Mouse (Mus musculus): ENCODE results near the gene Eif4b. TPM values are rescaled to one million over a fixed set of nuclear protein-coding genes. Genes with fewer than 3 reads are reported as not detected.

The Eif4b gene
- polyA plus RNA-seq, 1 experiment = 99.3 TPM

DNA sequence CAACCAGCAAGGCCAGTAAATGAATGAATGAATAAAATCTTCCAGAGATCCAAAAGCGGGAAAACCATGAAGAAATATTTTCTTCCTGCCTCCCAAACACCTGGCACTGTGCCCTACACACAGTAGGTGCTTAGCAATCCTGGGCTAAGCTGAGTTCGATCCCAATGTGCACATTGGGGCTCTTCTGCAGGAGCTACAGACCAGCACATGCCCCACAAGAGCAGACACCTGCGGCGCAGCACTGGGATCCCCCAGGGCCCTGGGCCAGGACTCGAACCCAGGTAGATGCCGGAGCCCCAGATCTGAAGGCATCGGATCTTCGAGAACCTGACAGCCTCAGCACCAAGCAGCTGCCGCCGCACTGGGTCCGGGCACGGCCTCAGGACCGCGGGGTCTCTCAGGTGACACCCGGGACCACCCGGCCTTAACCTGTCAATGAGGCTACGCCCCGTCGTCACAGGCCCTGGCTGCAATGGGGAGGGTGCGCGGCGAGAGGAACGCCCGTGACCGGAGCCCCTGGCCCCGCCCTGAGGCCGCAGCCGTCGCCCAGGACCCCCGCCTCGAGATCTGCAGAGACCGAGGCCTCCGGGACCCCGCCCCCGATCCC, 62.1 kb downstream of the Eif4b start:
- TF ChIP-seq POLR2A (IDR thresholded peaks at IDR 0.05; ENCODE audit: control insufficient read depth, extremely low read depth, insufficient read depth, low read length, poor library complexity) (no peak), CTCF (IDR thresholded peaks at IDR 0.05; ENCODE audit: borderline replicate concordance, control insufficient read depth, extremely low read depth, insufficient read depth, low read length, poor library complexity) (no peak)
- Histone ChIP-seq H3K27ac (ENCODE audit: control insufficient read depth, insufficient read depth, low read length) (no peak overlapping the region), H3K4me3 (ENCODE audit: control insufficient read depth, insufficient read depth, low read length) (peak overlapping the region; percentile 93), H3K27me3 (ENCODE audit: control insufficient read depth, insufficient read depth, low read length) (no peaks in the 10 kb centered on the region), H3K36me3 (ENCODE audit: control insufficient read depth, insufficient read depth, low read length) (peaks cover 14% of the 10 kb centered on the region), H3K4me1 (replicated peaks; ENCODE audit: control insufficient read depth, insufficient read depth, low read length) (peaks cover 11% of the 10 kb centered on the region)
- WGBS = 3% methylated on average over 35 of the region's 35 CpGs
- DNase-seq = no peak

DNA sequence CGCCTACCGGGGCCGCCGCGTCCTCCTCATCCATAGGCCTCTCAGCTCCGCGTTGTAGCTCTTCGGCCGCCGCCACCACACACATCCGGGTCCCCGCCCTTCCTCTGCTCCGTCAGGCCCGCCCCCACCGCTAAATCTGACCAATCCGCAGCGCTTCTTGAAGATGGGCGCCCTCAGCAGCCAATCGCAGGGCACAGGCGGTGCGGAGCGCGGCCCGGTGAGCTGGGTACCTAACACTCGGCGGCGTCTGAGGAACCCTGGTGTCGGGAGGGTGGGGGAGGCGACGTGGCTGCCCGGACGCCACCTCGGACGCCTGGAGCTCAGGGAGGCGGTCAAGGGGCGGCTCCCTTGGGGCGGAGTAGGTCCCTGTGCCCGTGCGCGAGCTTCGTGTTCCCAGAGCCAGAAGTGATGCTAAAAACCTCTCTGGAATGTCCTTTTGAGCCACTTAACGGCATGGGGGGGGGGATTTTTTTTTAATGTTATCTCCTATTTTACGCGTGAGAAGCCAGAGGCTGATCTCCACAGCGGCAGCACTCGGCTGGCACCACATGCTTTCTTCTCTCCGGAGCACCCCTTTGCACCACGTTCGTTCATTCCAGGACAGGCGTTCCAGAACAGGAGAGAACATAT, 62.7 kb downstream of the Eif4b start, which contains the start of gene Spryd3:
TSS of gene Spryd3 (minus strand) at position 106 of the 630 bp plus-strand sequence.
- Histone ChIP-seq H3K27ac (ENCODE audit: control insufficient read depth, insufficient read depth, low read length) (no peak within 1 kb of the TSS), H3K4me1 (replicated peaks; ENCODE audit: control insufficient read depth, insufficient read depth, low read length) (peaks cover 11% of the 10 kb centered on the region), H3K27me3 (ENCODE audit: control insufficient read depth, insufficient read depth, low read length) (no peaks in the 10 kb centered on the region), H3K4me3 (ENCODE audit: control insufficient read depth, insufficient read depth, low read length) (peak within 1 kb of the TSS; percentile 94), H3K36me3 (ENCODE audit: control insufficient read depth, insufficient read depth, low read length) (peaks cover 11% of the 10 kb centered on the region)
- 1% methylated on average over 50 of the region's 50 CpGs for WGBS
- TF ChIP-seq POLR2A (IDR thresholded peaks at IDR 0.05; ENCODE audit: control insufficient read depth, extremely low read depth, insufficient read depth, low read length, poor library complexity) = peak; percentile 81
- TF ChIP-seq CTCF (IDR thresholded peaks at IDR 0.05; ENCODE audit: borderline replicate concordance, control insufficient read depth, extremely low read depth, insufficient read depth, low read length, poor library complexity) = 0 out of 2 replicates have a peak, but pooled peaks have one; percentile 56
- DNase-seq = peak; percentile 99

DNA sequence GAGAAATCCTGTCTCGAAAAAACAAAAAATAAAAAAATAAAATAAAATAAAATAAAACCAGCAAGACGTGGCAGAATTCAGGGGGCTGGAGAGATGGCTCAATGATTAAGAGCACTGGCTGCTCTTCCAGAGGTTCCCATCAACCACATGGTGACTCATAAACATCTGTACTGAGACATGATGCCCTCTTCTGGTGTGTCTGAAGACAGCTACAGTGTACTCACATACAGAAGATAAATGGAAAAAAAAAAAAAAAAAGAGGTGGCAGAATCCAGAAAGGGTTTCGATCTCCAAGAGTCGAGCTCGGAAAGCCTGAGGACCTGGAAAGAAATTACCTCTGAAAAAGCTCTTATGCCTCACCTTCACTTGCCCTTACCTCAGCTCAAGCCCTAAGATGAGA, 67.5 kb downstream of the Eif4b start:
- Histone ChIP-seq H3K4me1 (replicated peaks; ENCODE audit: control insufficient read depth, insufficient read depth, low read length) (peaks cover 4% of the 10 kb centered on the region), H3K27ac (ENCODE audit: control insufficient read depth, insufficient read depth, low read length) (no peak overlapping the region), H3K27me3 (ENCODE audit: control insufficient read depth, insufficient read depth, low read length) (no peaks in the 10 kb centered on the region; the same call in 1 of the 2 replicates), H3K4me3 (ENCODE audit: control insufficient read depth, insufficient read depth, low read length) (no peak overlapping the region), H3K36me3 (ENCODE audit: control insufficient read depth, insufficient read depth, low read length) (no peaks in the 10 kb centered on the region)
- no peak for DNase-seq
- TF ChIP-seq POLR2A (IDR thresholded peaks at IDR 0.05; ENCODE audit: control insufficient read depth, extremely low read depth, insufficient read depth, low read length, poor library complexity) (no peak), CTCF (IDR thresholded peaks at IDR 0.05; ENCODE audit: borderline replicate concordance, control insufficient read depth, extremely low read depth, insufficient read depth, low read length, poor library complexity) (no peak)
- WGBS = 92% methylated on average over 5 of the region's 5 CpGs

DNA sequence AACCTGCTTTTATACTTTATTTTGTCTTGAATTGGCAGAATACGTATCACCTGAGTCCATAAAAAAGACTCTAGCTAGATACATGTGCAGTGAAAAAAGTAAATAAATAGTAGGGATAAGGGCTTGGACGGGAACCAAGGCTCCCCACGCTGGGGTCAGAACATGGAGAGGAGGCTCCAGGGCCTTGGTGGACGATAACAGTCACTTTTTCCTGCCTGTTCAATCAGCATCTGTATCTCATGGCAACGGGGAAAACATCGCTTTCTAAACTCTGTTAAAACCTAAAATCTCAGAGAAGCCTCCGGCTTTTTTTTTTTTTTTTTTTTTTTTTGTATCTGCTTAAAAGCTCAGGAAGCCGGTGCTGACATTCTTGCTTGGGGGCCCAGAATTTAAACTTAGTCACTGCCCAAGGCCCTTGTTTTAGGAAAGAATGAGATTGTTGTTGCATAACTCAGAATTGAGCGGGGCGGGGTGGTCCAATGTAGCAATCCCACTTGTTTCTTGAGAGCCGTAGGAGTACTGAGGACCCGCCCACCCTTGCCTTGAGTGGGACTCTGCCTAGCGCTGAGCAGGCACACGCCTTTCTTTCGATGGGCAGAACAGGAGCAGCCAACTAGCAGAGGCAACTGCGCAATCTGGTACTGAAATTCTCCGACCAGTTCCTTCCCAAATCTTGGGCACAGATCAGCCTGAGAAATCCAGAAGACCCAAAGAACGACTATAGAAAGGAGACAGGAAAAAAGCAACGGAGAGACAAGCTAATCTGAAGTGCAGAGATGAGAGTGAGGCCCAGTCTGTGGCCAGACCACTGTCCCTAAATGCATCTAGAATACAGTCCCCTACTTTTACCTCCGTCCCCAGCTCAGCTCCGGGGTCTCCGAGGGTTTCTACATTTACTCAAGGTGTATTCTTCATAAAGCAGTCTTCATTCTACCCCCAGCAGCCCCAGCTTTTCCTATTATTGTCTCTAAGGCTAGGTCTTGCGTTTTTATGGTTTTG, 69.6 kb downstream of the Eif4b start:
- no peak for TF ChIP-seq POLR2A (IDR thresholded peaks at IDR 0.05; ENCODE audit: control insufficient read depth, extremely low read depth, insufficient read depth, low read length, poor library complexity)
- no peak for DNase-seq
- H3K27me3 ChIP-seq (ENCODE audit: control insufficient read depth, insufficient read depth, low read length) = no peaks in the 10 kb centered on the region; the same call in 1 of the 2 replicates
- H3K4me3 ChIP-seq (ENCODE audit: control insufficient read depth, insufficient read depth, low read length) = no peak overlapping the region
- no peaks in the 10 kb centered on the region for H3K36me3 ChIP-seq (ENCODE audit: control insufficient read depth, insufficient read depth, low read length)
- H3K27ac ChIP-seq (ENCODE audit: control insufficient read depth, insufficient read depth, low read length) = no peak overlapping the region
- peaks cover 5% of the 10 kb centered on the region for H3K4me1 ChIP-seq (replicated peaks; ENCODE audit: control insufficient read depth, insufficient read depth, low read length)
- WGBS = 89% methylated on average over 23 of the region's 23 CpGs

DNA sequence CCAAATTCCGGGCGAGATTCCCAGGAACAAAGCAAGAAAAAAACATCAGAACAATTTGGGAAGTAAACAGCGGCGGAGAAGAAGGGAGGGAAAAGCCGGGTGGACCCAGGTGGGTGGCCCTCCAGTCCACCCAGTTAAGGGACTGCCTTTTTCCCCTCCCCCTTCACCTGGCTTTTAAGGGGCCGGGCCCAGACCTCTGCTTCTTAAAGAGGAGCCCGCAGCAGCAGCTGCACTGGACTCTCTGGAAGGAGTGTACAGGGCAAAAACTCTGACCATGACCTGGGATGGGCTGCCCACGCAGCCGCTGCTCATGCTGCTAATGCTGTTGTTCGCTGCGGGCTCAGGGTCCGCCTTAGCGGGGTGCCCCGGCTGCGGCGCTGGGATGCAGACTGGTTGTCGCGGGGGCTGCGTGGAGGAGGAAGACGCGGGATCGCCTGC, 70.7 kb downstream of the Eif4b start, which contains the start of gene Igfbp6:
TSS of gene Igfbp6 (plus strand) at position 89 of the 438 bp plus-strand sequence.
- WGBS = 62% methylated on average over 22 of the region's 22 CpGs
- no peak within 1 kb of the TSS for H3K27ac ChIP-seq (ENCODE audit: control insufficient read depth, insufficient read depth, low read length)
- no peak within 1 kb of the TSS for H3K4me3 ChIP-seq (ENCODE audit: control insufficient read depth, insufficient read depth, low read length)
- H3K27me3 ChIP-seq (ENCODE audit: control insufficient read depth, insufficient read depth, low read length) = no peaks in the 10 kb centered on the region; the same call in 1 of the 2 replicates
- TF ChIP-seq POLR2A (IDR thresholded peaks at IDR 0.05; ENCODE audit: control insufficient read depth, extremely low read depth, insufficient read depth, low read length, poor library complexity) (no peak), CTCF (IDR thresholded peaks at IDR 0.05; ENCODE audit: borderline replicate concordance, control insufficient read depth, extremely low read depth, insufficient read depth, low read length, poor library complexity) (no peak)
- DNase-seq = no peak
- no peaks in the 10 kb centered on the region for H3K36me3 ChIP-seq (ENCODE audit: control insufficient read depth, insufficient read depth, low read length)
- H3K4me1 ChIP-seq (replicated peaks; ENCODE audit: control insufficient read depth, insufficient read depth, low read length) = peaks cover 5% of the 10 kb centered on the region

DNA sequence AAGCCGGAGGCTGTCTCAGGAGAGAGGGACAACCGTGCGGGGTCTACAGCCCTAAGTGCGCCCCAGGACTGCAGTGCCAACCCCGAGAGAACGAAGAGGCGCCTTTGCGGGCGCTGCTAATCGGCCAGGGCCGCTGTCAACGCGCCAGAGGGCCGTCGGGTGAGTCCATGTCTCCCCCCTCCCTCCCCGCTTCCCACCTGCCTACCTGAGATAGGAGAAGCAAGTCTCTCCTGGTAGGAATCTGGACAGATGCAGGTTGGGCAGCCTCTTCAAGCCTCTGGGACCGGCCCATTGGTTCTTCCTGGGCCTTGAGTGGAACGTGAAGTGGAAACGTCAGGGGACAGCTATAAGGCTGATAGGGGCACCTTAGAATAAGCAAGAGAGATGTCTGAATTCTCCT, 71.2 kb downstream of the Eif4b start:
- Histone ChIP-seq H3K27me3 (ENCODE audit: control insufficient read depth, insufficient read depth, low read length) (no peaks in the 10 kb centered on the region; the same call in 1 of the 2 replicates), H3K4me1 (replicated peaks; ENCODE audit: control insufficient read depth, insufficient read depth, low read length) (peaks cover 5% of the 10 kb centered on the region), H3K27ac (ENCODE audit: control insufficient read depth, insufficient read depth, low read length) (no peak overlapping the region), H3K4me3 (ENCODE audit: control insufficient read depth, insufficient read depth, low read length) (no peak overlapping the region), H3K36me3 (ENCODE audit: control insufficient read depth, insufficient read depth, low read length) (no peaks in the 10 kb centered on the region)
- WGBS = 52% methylated on average over 19 of the region's 19 CpGs
- TF ChIP-seq CTCF (IDR thresholded peaks at IDR 0.05; ENCODE audit: borderline replicate concordance, control insufficient read depth, extremely low read depth, insufficient read depth, low read length, poor library complexity) (no peak), POLR2A (IDR thresholded peaks at IDR 0.05; ENCODE audit: control insufficient read depth, extremely low read depth, insufficient read depth, low read length, poor library complexity) (no peak)
- no peak for DNase-seq

Data from thymus, adult 2 months (tissue).